Mouse (Mus musculus): ENCODE results near the gene Aph1c. TPM values are rescaled to one million over a fixed set of nuclear protein-coding genes. Genes with fewer than 3 reads are reported as not detected.
A peak's percentile ranks its signal among the peaks of the same experiment; 100 is the strongest.
"Not testable (repeated sequence)": the region's sequence is repeated elsewhere in the genome, so short reads cannot be mapped to it uniquely, and the experiment has no call there.

Gene Aph1c
- polyA plus RNA-seq (2016; fragmentation: Nextera tagmentation; extraction: Ambion mirVana), result 1.00 and 1.5 TPM in 2 replicates

DNA sequence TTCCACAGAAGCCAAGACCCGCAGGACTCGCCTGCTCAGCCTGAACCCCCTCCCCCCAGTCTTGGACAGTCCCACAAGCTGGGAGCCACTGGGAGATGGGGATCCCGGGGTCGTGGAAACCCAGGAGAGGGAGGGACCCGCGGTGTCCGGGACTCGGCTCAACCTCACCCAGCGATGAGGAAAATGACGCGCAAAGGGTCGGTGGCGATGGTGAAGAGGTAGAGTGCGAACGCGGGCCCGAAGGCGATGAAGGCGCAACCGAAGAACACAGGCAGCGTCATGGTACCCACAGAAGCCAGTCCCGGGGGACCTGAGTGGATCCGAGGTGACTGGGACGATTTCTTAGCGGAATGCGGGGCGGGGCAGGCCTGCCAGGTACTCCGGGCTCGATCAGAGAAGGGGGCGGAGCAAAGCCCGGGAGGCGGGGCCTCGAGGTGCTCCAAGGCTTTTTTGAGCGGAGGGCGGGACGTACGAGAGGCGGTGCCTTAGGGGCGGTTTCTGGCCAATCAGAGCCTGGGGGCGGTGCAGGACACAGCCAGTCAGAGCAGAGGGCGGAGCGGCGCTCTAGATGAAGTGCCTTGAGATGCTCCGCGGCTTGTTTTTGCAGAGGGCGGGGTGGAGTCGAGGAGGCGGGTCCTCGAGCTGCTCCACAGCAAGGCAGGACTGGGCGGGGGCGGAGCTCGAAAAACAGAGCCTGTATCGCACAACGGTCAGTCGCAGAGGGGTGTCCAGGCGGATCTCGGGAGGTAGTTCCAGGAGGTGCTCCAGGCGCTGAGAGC lies at the start of gene Aph1c:
Aph1c (minus strand) TSS at position 409 of the 779 bp plus-strand sequence.
- WGBS, result under 1% methylated on average over 58 of the region's 58 CpGs

DNA sequence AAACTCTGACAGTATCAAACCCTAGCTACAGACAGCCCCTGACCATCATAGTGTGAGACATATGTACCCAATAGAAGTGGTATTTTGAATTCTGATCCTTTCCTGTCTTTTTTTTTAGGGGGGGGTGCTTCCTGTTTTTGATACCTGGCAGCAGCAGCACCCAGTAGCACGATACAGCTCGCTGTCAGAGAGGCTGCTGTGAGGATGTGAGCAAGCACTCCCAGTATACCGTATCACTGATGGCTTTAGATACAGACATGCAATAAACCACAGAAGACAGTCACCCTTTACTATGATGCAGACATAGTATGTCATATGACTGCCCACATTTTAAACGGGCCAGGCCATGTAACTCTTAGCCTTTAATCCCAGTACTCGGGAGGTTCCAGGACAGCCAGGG lies 49.0 kb upstream of the Aph1c start:
- DNase-seq (ENCODE audit: extremely low spot score, low spot score), result no peak
- Histone ChIP-seq H3K27ac (no peak overlapping the region), H3K36me3 (replicated peaks) (peaks cover 1% of the 10 kb centered on the region; the same call in 1 of the 2 replicates), H3K9me3 (no peaks in the 10 kb centered on the region), H3K4me3 (no peak overlapping the region), H3K4me1 (peaks cover 39% of the 10 kb centered on the region), H3K27me3 (ENCODE audit: poor library complexity, severe bottlenecking) (no peaks in the 10 kb centered on the region)
- 92% methylated on average over 5 of the region's 5 CpGs for WGBS

More for the DNA sequence above, at the start of gene Aph1c:
- DNase-seq (ENCODE audit: extremely low spot score, low spot score), result peak; percentile 99
- H3K27me3 ChIP-seq (ENCODE audit: poor library complexity, severe bottlenecking), result peaks cover 45% of the 10 kb centered on the region
- peaks cover 22% of the 10 kb centered on the region for H3K4me1 ChIP-seq
- H3K27ac ChIP-seq, result peak within 1 kb of the TSS; percentile 60
- no peaks in the 10 kb centered on the region for H3K9me3 ChIP-seq
- H3K36me3 ChIP-seq (replicated peaks), result no peaks in the 10 kb centered on the region
- peak within 1 kb of the TSS; percentile 70 for H3K4me3 ChIP-seq

DNA sequence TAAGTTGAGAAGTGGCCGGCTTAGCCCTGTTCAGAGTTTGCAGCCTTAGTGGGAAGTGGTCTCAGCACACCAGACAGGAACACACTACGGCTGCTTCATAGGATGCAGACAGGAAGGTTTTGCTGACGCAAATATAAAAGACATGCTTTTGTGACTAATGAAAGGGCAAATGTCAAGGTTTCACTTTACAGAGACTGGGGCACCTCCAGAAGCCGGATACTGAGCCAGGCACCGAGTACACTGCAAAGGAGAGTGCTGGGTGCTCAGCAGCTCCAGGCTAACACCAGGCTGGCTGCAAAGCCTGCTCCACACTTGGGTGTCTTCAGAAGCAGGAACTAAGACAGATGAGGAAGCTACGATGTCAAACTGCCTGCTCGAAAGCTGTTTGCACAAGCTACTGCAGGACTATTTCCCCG lies 47.9 kb upstream of the Aph1c start:
- 73% methylated on average over 8 of the region's 8 CpGs for WGBS

DNA sequence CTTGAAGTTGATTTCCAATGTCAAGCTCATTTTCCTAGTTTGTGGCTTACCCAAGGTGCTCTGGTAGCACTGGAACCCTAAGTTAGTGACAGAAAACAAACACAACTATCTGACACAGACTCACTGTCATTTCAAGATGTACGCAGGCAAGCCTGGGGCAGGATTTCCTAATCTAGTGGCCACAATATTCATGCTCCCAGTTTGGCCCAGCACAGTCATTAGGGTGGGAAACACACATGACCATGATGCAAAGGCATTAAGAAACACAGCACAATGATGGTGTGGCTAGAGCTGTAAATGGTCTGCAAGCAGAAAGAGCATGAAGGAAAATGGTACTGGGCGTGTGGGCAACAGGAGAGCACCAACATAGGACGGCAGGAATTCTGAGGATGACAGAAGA lies 47.3 kb upstream of the Aph1c start:
- H3K9me3 ChIP-seq, result no peaks in the 10 kb centered on the region
- peaks cover 23% of the 10 kb centered on the region for H3K4me1 ChIP-seq
- no peaks in the 10 kb centered on the region for H3K27me3 ChIP-seq (ENCODE audit: poor library complexity, severe bottlenecking)
- no peak for DNase-seq (ENCODE audit: extremely low spot score, low spot score)
- H3K36me3 ChIP-seq (replicated peaks), result peaks cover 4% of the 10 kb centered on the region; the same call in 1 of the 2 replicates
- no peak overlapping the region for H3K4me3 ChIP-seq
- WGBS, result 82% methylated on average over 3 of the region's 3 CpGs
- H3K27ac ChIP-seq, result no peak overlapping the region

More for the DNA sequence above, 47.9 kb upstream of the Aph1c start:
- Histone ChIP-seq H3K36me3 (replicated peaks) (peaks cover 4% of the 10 kb centered on the region; the same call in 1 of the 2 replicates), H3K9me3 (no peaks in the 10 kb centered on the region), H3K4me1 (peaks cover 28% of the 10 kb centered on the region), H3K4me3 (no peak overlapping the region), H3K27ac (no peak overlapping the region), H3K27me3 (ENCODE audit: poor library complexity, severe bottlenecking) (no peaks in the 10 kb centered on the region)
- no peak for DNase-seq (ENCODE audit: extremely low spot score, low spot score)

DNA sequence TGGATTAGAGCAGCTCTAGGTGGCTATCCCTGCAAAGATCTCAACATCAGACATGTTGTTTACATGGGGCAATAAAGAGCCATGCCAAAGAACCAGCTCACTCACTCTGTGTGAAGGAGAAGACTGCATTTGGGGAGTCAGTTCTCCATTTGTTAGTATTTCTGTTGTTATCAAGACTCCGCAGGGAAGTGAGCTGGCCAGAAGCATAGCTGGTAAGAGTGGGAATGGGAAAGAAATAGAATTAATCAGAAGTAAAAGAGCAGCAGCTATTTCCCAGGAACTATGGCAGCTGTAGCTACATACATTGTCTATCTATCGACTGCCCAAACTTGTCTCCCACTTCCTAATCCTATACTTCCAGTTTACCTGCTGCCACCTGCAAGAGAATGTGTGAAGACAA lies 46.2 kb upstream of the Aph1c start:
- no peak for DNase-seq (ENCODE audit: extremely low spot score, low spot score)
- H3K27me3 ChIP-seq (ENCODE audit: poor library complexity, severe bottlenecking), result no peaks in the 10 kb centered on the region
- no peak overlapping the region for H3K4me3 ChIP-seq
- peaks cover 4% of the 10 kb centered on the region; the same call in 1 of the 2 replicates for H3K36me3 ChIP-seq (replicated peaks)
- WGBS, result 95% methylated on average over 2 of the region's 2 CpGs
- no peaks in the 10 kb centered on the region; the same call in 1 of the 2 replicates for H3K9me3 ChIP-seq
- no peak overlapping the region for H3K27ac ChIP-seq
- H3K4me1 ChIP-seq, result peaks cover 12% of the 10 kb centered on the region

DNA sequence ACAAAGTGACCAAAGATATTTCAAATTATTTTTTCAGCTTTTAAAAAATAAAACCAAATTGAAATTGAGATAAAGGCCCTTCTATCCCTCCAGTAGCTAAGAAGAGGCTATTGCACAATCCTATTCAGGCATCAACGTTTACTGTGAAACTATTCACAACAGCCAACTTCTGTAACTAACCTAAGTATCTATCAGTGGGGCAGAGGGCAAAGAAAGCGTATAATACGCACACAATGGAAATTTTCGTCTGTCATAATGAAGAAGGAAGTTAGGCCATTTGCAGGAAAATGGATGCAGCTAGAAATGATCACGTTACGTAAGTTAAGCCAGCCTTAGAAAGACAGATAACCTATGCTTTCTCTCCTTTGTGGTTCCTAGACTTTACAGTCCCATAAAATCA lies 45.0 kb upstream of the Aph1c start:
- Histone ChIP-seq H3K4me3 (no peak overlapping the region), H3K27ac (no peak overlapping the region), H3K27me3 (ENCODE audit: poor library complexity, severe bottlenecking) (no peaks in the 10 kb centered on the region), H3K36me3 (replicated peaks) (peaks cover 15% of the 10 kb centered on the region), H3K4me1 (peaks cover 12% of the 10 kb centered on the region), H3K9me3 (peaks cover 6% of the 10 kb centered on the region; the same call in 1 of the 2 replicates)
- WGBS, result 93% methylated on average over 6 of the region's 6 CpGs
- no peak for DNase-seq (ENCODE audit: extremely low spot score, low spot score)

DNA sequence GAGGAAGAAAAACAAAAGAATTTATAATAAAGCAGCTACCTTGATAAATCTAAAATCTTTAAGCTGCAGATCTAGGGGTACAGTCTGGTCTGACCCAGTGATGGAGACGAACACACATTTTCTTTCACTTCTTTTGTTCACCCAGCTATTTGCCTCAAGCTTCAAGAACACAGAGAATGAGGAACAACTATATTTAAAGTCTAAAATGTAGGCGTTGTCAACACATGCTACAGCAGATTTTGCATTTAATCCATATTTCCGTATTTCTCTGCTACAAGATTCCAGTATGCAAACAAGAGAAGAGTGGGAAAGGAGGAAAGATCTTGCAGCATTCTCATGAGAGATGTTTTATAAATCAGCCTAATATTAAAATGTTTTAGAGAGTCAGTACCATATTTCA lies 44.4 kb upstream of the Aph1c start:
- Histone ChIP-seq H3K4me1 (peaks cover 12% of the 10 kb centered on the region), H3K27ac (no peak overlapping the region), H3K27me3 (ENCODE audit: poor library complexity, severe bottlenecking) (no peaks in the 10 kb centered on the region), H3K4me3 (no peak overlapping the region), H3K9me3 (peaks cover 10% of the 10 kb centered on the region; the same call in 1 of the 2 replicates), H3K36me3 (replicated peaks) (peaks cover 21% of the 10 kb centered on the region)
- DNase-seq (ENCODE audit: extremely low spot score, low spot score), result no peak
- WGBS, result 92% methylated on average over 3 of the region's 3 CpGs

DNA sequence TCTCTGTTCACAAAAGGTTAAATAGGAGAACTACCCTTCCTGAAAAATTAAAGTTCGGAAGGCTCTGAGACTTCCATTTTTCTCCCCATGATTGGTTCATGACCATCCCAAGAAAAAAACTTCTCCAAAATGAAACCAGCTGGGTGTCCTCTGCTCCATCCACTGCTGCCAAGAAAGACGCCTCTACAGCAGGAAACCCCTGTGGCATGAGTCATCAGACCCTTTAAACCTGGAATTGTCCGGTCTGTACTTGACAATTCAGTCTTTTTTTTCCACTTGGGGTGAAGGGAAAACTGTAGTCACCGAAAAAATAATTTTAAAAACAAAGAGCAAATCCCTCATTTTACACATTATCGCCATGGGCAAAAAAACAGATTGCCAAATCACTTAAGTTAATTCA lies 42.1 kb upstream of the Aph1c start:
- no peak overlapping the region for H3K27ac ChIP-seq
- H3K4me3 ChIP-seq, result no peak overlapping the region
- WGBS, result 86% methylated on average over 5 of the region's 5 CpGs
- DNase-seq (ENCODE audit: extremely low spot score, low spot score), result no peak
- H3K27me3 ChIP-seq (ENCODE audit: poor library complexity, severe bottlenecking), result no peaks in the 10 kb centered on the region
- peaks cover 10% of the 10 kb centered on the region; the same call in 1 of the 2 replicates for H3K9me3 ChIP-seq
- no peaks in the 10 kb centered on the region for H3K4me1 ChIP-seq
- peaks cover 25% of the 10 kb centered on the region for H3K36me3 ChIP-seq (replicated peaks)

DNA sequence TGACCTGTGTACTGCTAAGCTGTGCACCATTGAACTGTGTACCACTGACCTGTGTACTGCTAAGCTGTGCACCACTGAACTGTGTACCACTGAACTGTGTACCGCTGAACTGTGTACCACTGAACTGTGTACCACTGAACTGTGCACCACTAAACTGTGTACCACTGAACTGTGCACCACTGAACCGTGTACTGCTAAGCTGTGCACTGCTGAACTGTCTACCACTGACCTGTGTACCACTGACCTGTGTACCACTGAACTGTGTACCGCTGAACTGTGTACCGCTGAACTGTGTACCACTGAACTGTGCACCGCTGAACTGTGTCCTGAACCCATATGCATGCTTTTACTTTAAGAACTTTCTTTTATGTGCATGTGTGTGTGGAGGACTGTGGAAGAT lies 39.8 kb upstream of the Aph1c start:
- DNase-seq (ENCODE audit: extremely low spot score, low spot score), result no peak
- Histone ChIP-seq H3K9me3 (peaks cover 10% of the 10 kb centered on the region; the same call in 1 of the 2 replicates), H3K27me3 (ENCODE audit: poor library complexity, severe bottlenecking) (no peaks in the 10 kb centered on the region), H3K4me1 (no peaks in the 10 kb centered on the region), H3K27ac (no peak overlapping the region), H3K4me3 (no peak overlapping the region), H3K36me3 (replicated peaks) (peaks cover 28% of the 10 kb centered on the region)
- WGBS, result 97% methylated on average over 5 of the region's 5 CpGs

DNA sequence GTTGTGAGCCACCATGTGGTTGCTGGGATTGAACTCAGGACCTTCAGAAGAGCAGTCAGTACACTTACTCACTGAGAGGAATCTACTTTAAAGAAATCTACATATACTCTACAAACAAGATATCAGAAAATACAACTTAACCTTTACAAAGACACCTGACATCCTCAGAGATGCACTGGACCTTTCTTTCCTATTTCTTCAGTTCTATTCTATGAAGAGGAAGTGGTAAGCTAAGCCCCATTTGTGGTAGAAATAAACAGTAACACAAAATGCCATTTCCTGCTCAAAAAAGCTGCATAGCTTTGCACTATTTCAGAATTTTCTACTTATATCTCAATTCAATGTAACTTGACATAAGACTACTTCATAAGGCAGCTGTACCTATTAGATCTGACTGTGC lies 39.0 kb upstream of the Aph1c start:
- H3K4me1 ChIP-seq, result no peaks in the 10 kb centered on the region
- no peaks in the 10 kb centered on the region for H3K27me3 ChIP-seq (ENCODE audit: poor library complexity, severe bottlenecking)
- H3K9me3 ChIP-seq, result peaks cover 10% of the 10 kb centered on the region; the same call in 1 of the 2 replicates
- H3K36me3 ChIP-seq (replicated peaks), result peaks cover 27% of the 10 kb centered on the region
- no peak overlapping the region for H3K27ac ChIP-seq
- no peak for DNase-seq (ENCODE audit: extremely low spot score, low spot score)
- H3K4me3 ChIP-seq, result no peak overlapping the region

DNA sequence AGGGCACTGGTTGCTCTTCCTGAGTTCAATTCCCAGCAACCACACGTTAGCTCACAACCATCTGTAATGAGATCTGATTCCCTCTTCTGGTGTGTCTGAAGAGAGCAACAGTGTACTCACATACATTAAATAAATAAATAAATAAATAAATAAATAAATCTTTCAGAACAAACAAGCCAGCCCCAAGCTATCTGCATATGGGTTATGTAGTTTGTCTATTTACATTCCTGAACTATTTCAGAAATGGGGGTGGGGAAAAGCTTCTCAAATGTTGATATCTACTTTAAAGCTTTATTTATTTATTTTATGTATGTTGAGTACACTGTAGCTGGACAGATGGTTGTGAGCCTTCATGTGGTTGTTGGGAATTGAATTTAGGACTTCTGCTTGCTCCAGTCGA lies 38.5 kb upstream of the Aph1c start:
- Histone ChIP-seq H3K9me3 (peaks cover 10% of the 10 kb centered on the region; the same call in 1 of the 2 replicates), H3K36me3 (replicated peaks) (peaks cover 24% of the 10 kb centered on the region)
- 88% methylated on average over 2 of the region's 2 CpGs for WGBS
- not testable (repeated sequence) for DNase-seq (ENCODE audit: extremely low spot score, low spot score); H3K4me1 ChIP-seq; H3K27ac ChIP-seq; H3K4me3 ChIP-seq; H3K27me3 ChIP-seq (ENCODE audit: poor library complexity, severe bottlenecking)

DNA sequence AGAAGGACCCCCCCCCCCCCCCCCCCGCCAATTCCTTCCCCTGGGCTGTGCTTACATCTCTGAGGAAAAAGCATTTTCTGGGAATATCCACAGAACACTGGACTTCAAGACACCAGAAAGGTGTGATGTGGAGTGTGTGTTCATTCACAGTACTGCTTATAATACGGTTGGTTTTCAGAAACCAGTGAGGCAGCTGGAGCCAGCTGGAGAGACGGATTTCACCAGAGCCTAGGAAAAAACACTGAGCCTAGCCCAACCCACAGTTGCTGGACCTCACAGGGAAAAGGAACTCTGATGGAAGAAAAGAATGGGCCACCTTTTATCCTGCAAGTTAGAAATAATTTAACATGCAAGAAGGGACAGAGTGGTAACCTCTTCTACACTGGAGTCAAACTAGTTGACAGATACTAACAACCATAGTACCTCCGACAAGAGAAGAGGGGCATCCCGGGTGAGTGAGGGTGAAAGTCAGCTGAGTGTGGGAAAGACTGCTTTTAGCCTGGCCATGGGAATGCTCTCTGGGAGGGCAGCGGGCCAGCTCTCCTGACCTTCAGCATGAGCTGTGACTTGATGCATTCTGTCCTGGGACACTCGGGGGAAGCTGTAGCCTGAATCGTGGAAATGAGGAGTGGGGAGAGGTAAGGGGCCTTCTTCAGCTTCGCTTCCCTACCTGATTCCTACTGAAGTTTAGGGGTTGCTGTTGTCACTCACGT lies 37.6 kb upstream of the Aph1c start:
- Histone ChIP-seq H3K27ac (no peak overlapping the region), H3K4me3 (no peak overlapping the region), H3K27me3 (ENCODE audit: poor library complexity, severe bottlenecking) (no peaks in the 10 kb centered on the region), H3K36me3 (replicated peaks) (peaks cover 24% of the 10 kb centered on the region), H3K9me3 (peaks cover 10% of the 10 kb centered on the region; the same call in 1 of the 2 replicates), H3K4me1 (no peaks in the 10 kb centered on the region; the same call in 1 of the 2 replicates)
- WGBS, result 88% methylated on average over 10 of the region's 10 CpGs
- no peak for DNase-seq (ENCODE audit: extremely low spot score, low spot score)

DNA sequence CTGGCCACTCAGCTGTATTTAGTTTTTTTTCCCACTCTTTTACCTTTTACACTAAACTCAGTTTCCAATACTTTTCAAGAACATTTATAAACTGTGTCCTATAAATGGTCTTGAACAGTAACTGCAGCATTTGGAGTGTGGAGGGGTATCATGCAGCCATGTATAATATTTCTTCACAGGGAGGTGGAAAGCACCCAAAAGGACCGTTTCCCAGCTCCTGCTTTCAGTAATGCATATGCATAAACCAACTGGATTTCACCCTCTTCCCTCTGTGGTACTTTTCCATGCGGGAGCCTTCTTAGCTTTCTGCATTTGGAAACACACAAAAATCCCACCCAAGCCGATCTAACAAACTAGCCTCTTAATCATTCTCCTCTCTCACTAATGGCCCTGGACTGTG lies 30.2 kb upstream of the Aph1c start:
- peaks cover 20% of the 10 kb centered on the region for H3K36me3 ChIP-seq (replicated peaks)
- peak overlapping the region; percentile 77 for H3K27ac ChIP-seq
- H3K4me1 ChIP-seq, result peaks cover 53% of the 10 kb centered on the region
- no peaks in the 10 kb centered on the region for H3K27me3 ChIP-seq (ENCODE audit: poor library complexity, severe bottlenecking)
- H3K9me3 ChIP-seq, result no peaks in the 10 kb centered on the region
- no peak overlapping the region for H3K4me3 ChIP-seq
- DNase-seq (ENCODE audit: extremely low spot score, low spot score), result no peak
- WGBS, result 77% methylated on average over 3 of the region's 3 CpGs

All from forebrain, embryonic 10.5 days (tissue).